Mouse (Mus musculus) olfactory bulb, adult 2 months (tissue): ENCODE results near the gene Daw1.

Source experiments
- CTCF ChIP-seq: fragments of 200-500 bp; IDR thresholded peaks from 2 replicates; pipeline ENCODE4 v1.5.1; 2012; ENCODE audit warnings: low read depth, mild to moderate bottlenecking, low read length, moderate library complexity; ENCODE audit not compliant: insufficient read depth
- POLR2A ChIP-seq: fragments of 200-500 bp; IDR thresholded peaks from 2 replicates; pipeline ENCODE4 v1.6.1; 2012; ENCODE audit warnings: mild to moderate bottlenecking, low read depth, low read length, moderate library complexity; ENCODE audit not compliant: insufficient read depth

DNA sequence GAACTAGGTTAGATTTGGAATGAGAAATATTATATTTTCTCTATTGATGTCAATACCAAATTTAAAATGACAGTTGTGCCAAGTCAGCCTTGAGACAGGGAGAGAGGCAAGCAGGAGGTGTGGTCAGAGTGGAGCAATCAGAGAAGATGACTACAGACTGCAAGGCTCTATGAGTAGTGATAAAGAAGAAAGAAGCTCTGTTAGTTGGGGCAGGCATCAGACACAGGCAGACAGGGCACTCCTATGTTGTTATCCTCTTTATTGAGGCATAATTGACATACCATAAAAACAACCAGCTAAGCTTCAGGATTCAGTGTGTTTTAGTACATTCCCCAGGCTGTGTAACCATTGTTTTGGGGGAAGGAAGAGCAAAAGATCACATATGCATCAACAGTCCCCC lies 48.6 kb upstream of the Daw1 start:
- TF ChIP-seq CTCF (no peak), POLR2A (no peak)
